Mouse (Mus musculus) heart, embryonic 12.5 days (tissue): Measurements from ENCODE around the gene Neurl2. TPM values are rescaled to one million over a fixed set of nuclear protein-coding genes. Genes with fewer than 3 reads are reported as not detected.

Source experiments
- ATAC-seq: fragments of 200-750 bp; cut with Nextera tagmentation; 2 replicates; pipeline ENCODE4 v1.8.0; 2017; ENCODE audit warnings: moderate TSS enrichment, moderate library complexity; ENCODE audit not compliant: insufficient number of reproducible peaks, low FRiP score
- H3K27ac ChIP-seq: fragments of 300-500 bp; sonication (generic); 2 replicates; pipeline ENCODE4 v1.5.1; 2016; ENCODE audit warnings: mild to moderate bottlenecking, moderate library complexity; ENCODE audit not compliant: poor library complexity, severe bottlenecking
- H3K27me3 ChIP-seq: fragments of 300-500 bp; sonication (generic); replicated peaks from 2 replicates; pipeline ENCODE4 v1.6.1; 2016; ENCODE audit warnings: mild to moderate bottlenecking, moderate library complexity
- H3K36me3 ChIP-seq: fragments of 300-500 bp; sonication (generic); 2 replicates; pipeline ENCODE4 v1.6.1; 2016; ENCODE audit warnings: mild to moderate bottlenecking, moderate library complexity
- H3K4me1 ChIP-seq: fragments of 300-500 bp; sonication (generic); replicated peaks from 2 replicates; pipeline ENCODE4 v1.6.1; 2016; ENCODE audit warnings: mild to moderate bottlenecking
- H3K4me2 ChIP-seq: fragments of 300-500 bp; sonication (generic); 2 replicates; pipeline ENCODE4 v1.6.1; 2016; ENCODE audit warnings: mild to moderate bottlenecking, moderate library complexity
- H3K4me3 ChIP-seq: fragments of 300-500 bp; sonication (generic); 2 replicates; pipeline ENCODE4 v1.5.1; 2016; ENCODE audit warnings: mild to moderate bottlenecking
- H3K9ac ChIP-seq: fragments of 300-500 bp; sonication (generic); 2 replicates; pipeline ENCODE4 v1.6.1; 2016; ENCODE audit warnings: mild to moderate bottlenecking, moderate library complexity
- H3K9me3 ChIP-seq: fragments of 300-500 bp; sonication (generic); replicated peaks from 2 replicates; pipeline ENCODE4 v1.6.1; 2016; ENCODE audit warnings: mild to moderate bottlenecking, moderate library complexity
- WGBS: fragments of 180-500 bp; shearing (Covaris S2); methylation state at CpG from one replicate; pipeline ENCODE4 v1.1.7; 2016; 5-methylcytosine and 5-hydroxymethylcytosine counted together
- polyA plus RNA-seq: library from polyadenylated mRNA; unstranded; fragments of >200 nt; fragmentation: Nextera tagmentation; extraction: Ambion mirVana; gene quantifications from 2 replicates; pipeline ENCODE4 v1.2.1, GENCODE M21; 2016

Neurl2 gene
- polyA plus RNA-seq, 1 experiment from 2014 or later, result 45.0 TPM

GRCm38 (mm10) chr2:164794293-164794692 lies 39.0 kb downstream of the Neurl2 start:
- H3K4me3 ChIP-seq, result no peak overlapping the region
- H3K27me3 ChIP-seq, result no peaks in the 10 kb centered on the region
- no peak overlapping the region for H3K4me2 ChIP-seq
- no peak overlapping the region for H3K9ac ChIP-seq
- 36% methylated on average over 5 of the region's 5 CpGs for WGBS
- H3K36me3 ChIP-seq, result peaks cover 81% of the 10 kb centered on the region
- peaks cover 12% of the 10 kb centered on the region for H3K4me1 ChIP-seq
- no peak overlapping the region for H3K27ac ChIP-seq
- ATAC-seq, result peak; percentile 58; the same call in 1 of the 2 replicates
- H3K9me3 ChIP-seq, result no peaks in the 10 kb centered on the region

DNA sequence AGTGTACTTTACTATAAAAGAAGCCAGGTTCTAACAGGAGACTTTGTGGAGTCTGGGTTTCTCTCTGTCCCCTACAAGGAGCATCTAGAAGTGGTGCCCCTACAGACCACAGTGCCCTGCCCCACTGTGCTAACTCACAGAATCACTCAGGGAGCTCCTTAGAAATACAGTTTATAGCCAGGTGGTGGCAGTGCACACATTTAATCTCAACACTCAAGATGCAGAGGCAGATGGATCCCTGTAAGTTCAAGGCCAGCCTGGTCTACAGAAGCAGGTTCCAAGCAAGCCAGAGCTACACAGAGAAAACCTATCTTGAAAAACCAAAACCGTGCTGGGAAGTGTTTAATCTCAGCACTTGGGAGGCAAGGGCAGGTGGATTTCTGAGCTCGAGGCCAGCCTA lies 39.5 kb downstream of the Neurl2 start:
- H3K4me2 ChIP-seq, result no peak overlapping the region
- H3K27me3 ChIP-seq, result no peaks in the 10 kb centered on the region
- H3K4me1 ChIP-seq, result peaks cover 15% of the 10 kb centered on the region
- peaks cover 80% of the 10 kb centered on the region for H3K36me3 ChIP-seq
- no peak overlapping the region for H3K4me3 ChIP-seq
- H3K9ac ChIP-seq, result peak overlapping the region; percentile 48; the same call in 1 of the 2 replicates
- no peaks in the 10 kb centered on the region for H3K9me3 ChIP-seq
- ATAC-seq, result no peak
- peak overlapping the region; percentile 68 for H3K27ac ChIP-seq
- 87% methylated on average over 2 of the region's 2 CpGs for WGBS

DNA sequence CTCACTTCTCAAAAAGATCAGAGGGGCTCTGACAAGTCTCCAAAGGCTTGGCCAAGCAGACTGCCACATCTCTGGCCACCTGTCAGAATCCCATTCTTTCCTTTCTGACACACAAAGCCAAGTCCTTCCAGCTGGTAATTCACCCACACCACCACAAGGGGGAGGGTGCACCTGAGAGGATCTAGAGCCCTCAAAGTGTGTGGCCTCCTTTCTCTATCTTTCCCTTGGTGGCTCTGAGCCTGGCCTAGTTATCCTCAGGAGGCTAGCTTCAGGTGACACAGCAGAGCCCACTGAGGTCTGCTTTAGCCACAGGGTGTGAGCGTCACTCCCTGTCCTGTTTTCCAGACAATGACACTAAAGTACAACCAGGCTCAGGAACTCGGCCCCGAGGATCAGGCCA lies 40.0 kb downstream of the Neurl2 start:
- peak overlapping the region; percentile 68 for H3K27ac ChIP-seq
- peaks cover 21% of the 10 kb centered on the region for H3K4me1 ChIP-seq
- no peak overlapping the region for H3K4me3 ChIP-seq
- peak overlapping the region; percentile 48 for H3K9ac ChIP-seq
- H3K27me3 ChIP-seq, result no peaks in the 10 kb centered on the region
- ATAC-seq, result 0 out of 2 replicates have a peak, but pooled peaks have one; percentile 20
- H3K9me3 ChIP-seq, result no peaks in the 10 kb centered on the region
- H3K36me3 ChIP-seq, result peaks cover 79% of the 10 kb centered on the region
- H3K4me2 ChIP-seq, result no peak overlapping the region
- 45% methylated on average over 3 of the region's 3 CpGs for WGBS

- peak overlapping the region; percentile 68 for H3K27ac ChIP-seq
Observed at GRCm38 (mm10) chr2:164792400-164793190, 40.7 kb downstream of the Neurl2 start.

GRCm38 (mm10) chr2:164791841-164792261 lies 41.4 kb downstream of the Neurl2 start:
- no peak overlapping the region for H3K27ac ChIP-seq

More at GRCm38 (mm10) chr2:164792400-164793190, 40.7 kb downstream of the Neurl2 start:
- Histone ChIP-seq H3K9me3 (no peaks in the 10 kb centered on the region), H3K36me3 (peaks cover 76% of the 10 kb centered on the region), H3K9ac (peak overlapping the region; percentile 48; the same call in 1 of the 2 replicates), H3K4me1 (peaks cover 25% of the 10 kb centered on the region), H3K4me3 (no peak overlapping the region), H3K4me2 (no peak overlapping the region), H3K27me3 (no peaks in the 10 kb centered on the region)
- 83% methylated on average over 12 of the region's 12 CpGs for WGBS
- ATAC-seq, result no peak

GRCm38 (mm10) chr2:164790451-164790850 lies 42.8 kb downstream of the Neurl2 start:
- H3K4me1 ChIP-seq, result peaks cover 35% of the 10 kb centered on the region
- H3K9ac ChIP-seq, result no peak overlapping the region
- no peaks in the 10 kb centered on the region for H3K27me3 ChIP-seq
- 67% methylated on average over 4 of the region's 4 CpGs for WGBS
- H3K4me2 ChIP-seq, result no peak overlapping the region
- H3K27ac ChIP-seq, result no peak overlapping the region
- peaks cover 58% of the 10 kb centered on the region for H3K36me3 ChIP-seq
- no peaks in the 10 kb centered on the region for H3K9me3 ChIP-seq
- H3K4me3 ChIP-seq, result no peak overlapping the region
- no peak for ATAC-seq

More at GRCm38 (mm10) chr2:164791841-164792261, 41.4 kb downstream of the Neurl2 start:
- Histone ChIP-seq H3K4me3 (no peak overlapping the region), H3K4me2 (no peak overlapping the region), H3K9ac (no peak overlapping the region), H3K36me3 (peaks cover 72% of the 10 kb centered on the region), H3K9me3 (no peaks in the 10 kb centered on the region), H3K27me3 (no peaks in the 10 kb centered on the region), H3K4me1 (peaks cover 31% of the 10 kb centered on the region)
- 87% methylated on average over 18 of the region's 18 CpGs for WGBS
- ATAC-seq, result no peak

DNA sequence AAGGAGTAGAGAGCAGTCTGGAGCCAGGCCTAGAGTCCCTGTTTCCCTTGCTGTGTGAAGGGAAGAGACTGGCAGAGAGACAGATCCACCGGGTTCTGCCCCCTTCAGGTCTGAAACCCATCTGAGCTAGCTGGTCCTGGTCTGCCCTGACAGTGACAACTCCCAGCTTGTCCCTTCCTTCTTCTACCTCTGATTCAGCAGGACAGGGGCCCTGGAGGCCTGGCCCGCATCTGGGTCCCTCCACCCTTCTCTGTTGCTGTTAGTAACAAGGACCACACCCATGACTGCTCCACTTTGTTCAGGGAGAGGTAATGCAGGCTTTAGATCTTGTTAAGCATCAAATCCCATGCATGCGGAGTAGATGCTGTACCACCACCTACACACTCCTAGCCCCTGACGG lies 44.8 kb downstream of the Neurl2 start:
- H3K9ac ChIP-seq, result 0 out of 2 replicates have a peak overlapping the region, but pooled peaks have one; percentile 31
- no peak for ATAC-seq
- H3K27ac ChIP-seq, result no peak overlapping the region
- peaks cover 47% of the 10 kb centered on the region for H3K36me3 ChIP-seq
- peaks cover 36% of the 10 kb centered on the region for H3K4me1 ChIP-seq
- H3K9me3 ChIP-seq, result no peaks in the 10 kb centered on the region
- no peak overlapping the region for H3K4me2 ChIP-seq
- H3K27me3 ChIP-seq, result no peaks in the 10 kb centered on the region
- WGBS, result 59% methylated on average over 4 of the region's 4 CpGs
- no peak overlapping the region for H3K4me3 ChIP-seq

DNA sequence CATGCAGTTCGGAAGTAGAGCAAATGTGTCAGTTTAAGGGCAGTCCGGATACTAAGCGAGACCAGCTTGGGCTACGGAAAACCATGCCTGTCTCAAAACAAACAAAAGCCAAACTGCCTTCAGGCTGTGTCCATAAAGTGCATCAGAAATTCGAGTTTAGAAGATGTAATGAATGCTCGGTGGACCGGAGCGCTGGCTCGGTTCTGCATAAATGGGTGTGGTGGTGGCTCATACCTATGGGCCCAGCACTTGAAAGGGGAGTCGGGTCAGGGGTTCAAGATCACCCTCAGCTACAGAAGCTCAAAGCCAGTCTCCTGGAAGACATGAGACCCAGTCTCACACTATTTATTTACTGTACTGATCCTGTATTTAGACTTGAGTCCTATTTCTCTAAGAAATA lies 45.5 kb downstream of the Neurl2 start:
- Histone ChIP-seq H3K4me3 (no peak overlapping the region), H3K4me1 (peaks cover 30% of the 10 kb centered on the region), H3K9ac (0 out of 2 replicates have a peak overlapping the region, but pooled peaks have one; percentile 8), H3K36me3 (peaks cover 41% of the 10 kb centered on the region), H3K27ac (no peak overlapping the region), H3K9me3 (no peaks in the 10 kb centered on the region), H3K27me3 (no peaks in the 10 kb centered on the region), H3K4me2 (0 out of 2 replicates have a peak overlapping the region, but pooled peaks have one; percentile 4)
- WGBS, result 83% methylated on average over 10 of the region's 10 CpGs
- no peak for ATAC-seq

DNA sequence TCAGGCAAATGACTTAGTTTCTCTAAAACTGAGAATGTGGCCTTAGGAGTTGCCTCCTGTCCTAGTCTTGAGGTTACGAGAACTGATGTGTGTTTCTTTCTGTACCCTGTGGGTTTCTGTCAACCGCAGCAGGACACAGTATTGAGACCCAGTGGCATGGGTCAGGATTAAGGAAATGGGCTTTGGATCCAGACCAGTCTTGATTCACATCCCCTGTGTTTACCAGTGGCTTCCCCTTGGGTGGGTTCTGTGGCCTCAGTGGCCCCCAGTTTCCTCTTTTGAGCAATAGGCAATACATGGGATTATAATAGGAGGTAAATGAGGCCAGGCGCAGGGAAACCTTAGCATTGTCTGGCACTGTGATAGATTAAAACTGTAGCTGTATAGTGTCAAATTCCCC lies 46.2 kb downstream of the Neurl2 start:
- Histone ChIP-seq H3K9me3 (no peaks in the 10 kb centered on the region), H3K9ac (peak overlapping the region; percentile 83), H3K27me3 (no peaks in the 10 kb centered on the region), H3K4me3 (peak overlapping the region; percentile 66), H3K27ac (0 out of 2 replicates have a peak overlapping the region, but pooled peaks have one; percentile 25), H3K4me1 (peaks cover 29% of the 10 kb centered on the region), H3K36me3 (peaks cover 34% of the 10 kb centered on the region), H3K4me2 (peak overlapping the region; percentile 78)
- no peak for ATAC-seq
- WGBS, result 88% methylated on average over 3 of the region's 3 CpGs

GRCm38 (mm10) chr2:164786388-164786885 lies 46.8 kb downstream of the Neurl2 start:
- no peaks in the 10 kb centered on the region for H3K9me3 ChIP-seq
- peak overlapping the region; percentile 66 for H3K4me3 ChIP-seq
- H3K4me2 ChIP-seq, result peak overlapping the region; percentile 78
- no peak; the same call in 1 of the 2 replicates for ATAC-seq
- peak overlapping the region; percentile 86 for H3K27ac ChIP-seq
- H3K9ac ChIP-seq, result peak overlapping the region; percentile 83
- no peaks in the 10 kb centered on the region for H3K27me3 ChIP-seq
- H3K36me3 ChIP-seq, result peaks cover 28% of the 10 kb centered on the region
- H3K4me1 ChIP-seq, result peaks cover 29% of the 10 kb centered on the region
- WGBS, result 4% methylated on average over 15 of the region's 15 CpGs
